ENCODE assay signal across 9 mouse cellular contexts in genomic region chr9:30922197-30922894, GRCm38 (mm10). TPM values are rescaled to one million over a fixed set of nuclear protein-coding genes. Genes with fewer than 3 reads are reported as not detected.
DNase-seq lines count a peak whose midpoint lies in the region; ATAC-seq lines count a peak whose summit lies in the region.
"Had no signal": no experiment of that assay in that cellular context is flagged by ENCODE, and none has a peak within 500 bp of the region (broad histone marks: within the 10 kb centered on the region; RNA-seq: fewer than 3 reads in every experiment).

Adamts15 (minus strand) TSS chr9:30922452.

- peak; percentile 71 for ATAC-seq in forebrain, embryonic 15.5 days (replicated peaks)
- ATAC-seq in stomach, embryonic 14.5 days (ENCODE audit: insufficient number of reproducible peaks, insufficient read depth, low FRiP score, low read depth): peak; percentile 88

- no peaks in the 10 kb centered on the region for H3K36me3 ChIP-seq in forebrain, embryonic 15.5 days
- no peaks in the 10 kb centered on the region for H3K36me3 ChIP-seq in stomach, embryonic 14.5 days (ENCODE audit: control insufficient read depth, insufficient read depth, low read length)

- H3K4me2 ChIP-seq in forebrain, embryonic 15.5 days (replicated peaks): peak within 1 kb of the TSS; percentile 99
- H3K4me2 ChIP-seq in stomach, embryonic 14.5 days (replicated peaks; ENCODE audit: low read depth, low read length): peak within 1 kb of the TSS; percentile 92

- peaks cover 22% of the 10 kb centered on the region for H3K4me1 ChIP-seq in forebrain, embryonic 15.5 days
- no peaks in the 10 kb centered on the region for H3K4me1 ChIP-seq in stomach, embryonic 14.5 days (ENCODE audit: control insufficient read depth, insufficient read depth, low read length)

- intact Hi-C loops in heart, postnatal 14 days (cut with DNase I): loop anchor here (5.0 kb wide), 1 partner anchor 350 kb away; no protein-coding TSS in a partner anchor

- H3K27ac ChIP-seq in forebrain, embryonic 15.5 days (replicated peaks): no peak within 1 kb of the TSS
- H3K27ac ChIP-seq in stomach, embryonic 14.5 days (ENCODE audit: low read length): peak within 1 kb of the TSS; percentile 58; the same call in 1 of the 2 replicates

- peak within 1 kb of the TSS; percentile 50 for H3K9ac ChIP-seq in forebrain, embryonic 15.5 days (replicated peaks)
- peak within 1 kb of the TSS; percentile 55; the same call in 1 of the 2 replicates for H3K9ac ChIP-seq in stomach, embryonic 14.5 days (replicated peaks; ENCODE audit: low read depth, low read length)

- WGBS in forebrain, embryonic 15.5 days: under 1% methylated on average over 46 of the region's 47 CpGs
- under 1% methylated on average over 46 of the region's 47 CpGs for WGBS in stomach, embryonic 14.5 days

- peak; percentile 77 for DNase-seq in ES-CJ7 (ENCODE audit: low read depth, low spot score)
- peak; percentile 69 for DNase-seq in adrenal gland, postnatal 25 days
- peak; percentile 77 to 80 for DNase-seq in heart, postnatal 14 days
- peak; percentile 77 to 86 for DNase-seq in kidney, postnatal 4 days
- DNase-seq in lung, postnatal 4 days: peak; percentile 75 to 87
- DNase-seq in thymus, adult 18-20 months: no peak

- H3K9me3 ChIP-seq in forebrain, embryonic 15.5 days: no peaks in the 10 kb centered on the region
- H3K9me3 ChIP-seq in stomach, embryonic 14.5 days (ENCODE audit: control insufficient read depth, low read depth, low read length): no peaks in the 10 kb centered on the region

- H3K27me3 ChIP-seq in forebrain, embryonic 15.5 days: peaks cover 32% of the 10 kb centered on the region
- no peaks in the 10 kb centered on the region for H3K27me3 ChIP-seq in stomach, embryonic 14.5 days (ENCODE audit: control insufficient read depth, insufficient read depth, low read length)

- H3K4me3 ChIP-seq in forebrain, embryonic 15.5 days: peak within 1 kb of the TSS; percentile 61
- H3K4me3 ChIP-seq in stomach, embryonic 14.5 days (ENCODE audit: low read depth, low read length): peak within 1 kb of the TSS; percentile 58

RNA-seq across cellular contexts. Expression of gene Adamts15, which starts in this region (rescaled TPM):
- 4.6 and 5.7 TPM in 2 replicates for total RNA-seq in adrenal gland, postnatal 25 days (2021)
- 2.7 and 3.5 TPM in 2 replicates for polyA plus RNA-seq in forebrain, embryonic 15.5 days (2015; fragmentation: Nextera tagmentation; extraction: Ambion mirVana)
- total RNA-seq in heart, postnatal 14 days (2021): 10 to 100 TPM; 13.1 to 15.9 TPM
- polyA plus RNA-seq in stomach, embryonic 14.5 days (2014; fragmentation: Nextera tagmentation; extraction: Ambion mirVana): 10.1 and 12.9 TPM in 2 replicates
- total RNA-seq: neutrophil, adult 5-6 weeks had no signal

Comparison
In these comparisons a context has a peak if more than half of its experiments do, and no peak if none do; other contexts are left out.
1. DNase-seq: peak in ES-CJ7 (single experiment), adrenal gland, postnatal 25 days (single experiment), heart, postnatal 14 days (2 of 2), kidney, postnatal 4 days (2 of 2) and lung, postnatal 4 days (2 of 2); none in thymus, adult 18-20 months (0 of 2).